Mouse (Mus musculus): ENCODE data around the gene Tmem210.

Gene Tmem210

DNA sequence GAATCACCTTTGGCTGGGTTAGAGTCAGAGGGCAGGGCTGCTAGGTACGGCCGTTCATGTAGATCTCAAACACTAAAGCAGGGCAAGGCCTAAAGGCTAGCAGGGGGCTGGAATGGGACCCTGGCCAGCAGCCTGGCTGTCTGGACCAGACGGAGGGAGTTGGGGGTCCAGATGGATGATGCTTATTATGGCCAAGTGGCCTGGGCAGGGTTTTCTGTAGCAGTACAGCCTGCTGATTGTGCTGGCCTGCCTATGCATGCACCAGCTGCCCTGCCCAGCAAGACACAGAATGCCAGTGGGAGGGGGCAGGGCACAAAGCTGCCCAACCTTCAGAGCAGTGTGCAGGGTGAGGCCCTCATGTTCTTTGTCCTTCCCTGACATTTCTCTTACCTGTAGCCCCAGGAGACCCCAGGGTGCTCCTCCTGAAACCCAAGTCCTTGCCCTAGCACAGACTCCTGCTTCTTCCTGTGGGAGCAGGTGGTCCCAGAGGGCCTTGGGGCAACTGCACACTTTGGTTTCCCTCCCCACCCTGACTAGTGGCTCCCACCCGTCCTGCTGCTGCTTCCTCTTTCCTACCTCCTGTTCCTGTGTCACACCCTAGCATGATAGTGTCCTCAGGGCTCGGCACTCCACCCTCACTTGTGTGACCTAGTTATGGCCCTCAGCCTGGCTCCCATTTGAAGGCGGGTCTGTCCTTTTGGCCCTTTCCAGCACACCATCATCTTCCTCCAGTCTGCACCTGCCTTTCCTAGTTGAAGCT is 21.9 kb upstream of the Tmem210 start:
- peak; percentile 66 to 68 for DNase-seq

DNA sequence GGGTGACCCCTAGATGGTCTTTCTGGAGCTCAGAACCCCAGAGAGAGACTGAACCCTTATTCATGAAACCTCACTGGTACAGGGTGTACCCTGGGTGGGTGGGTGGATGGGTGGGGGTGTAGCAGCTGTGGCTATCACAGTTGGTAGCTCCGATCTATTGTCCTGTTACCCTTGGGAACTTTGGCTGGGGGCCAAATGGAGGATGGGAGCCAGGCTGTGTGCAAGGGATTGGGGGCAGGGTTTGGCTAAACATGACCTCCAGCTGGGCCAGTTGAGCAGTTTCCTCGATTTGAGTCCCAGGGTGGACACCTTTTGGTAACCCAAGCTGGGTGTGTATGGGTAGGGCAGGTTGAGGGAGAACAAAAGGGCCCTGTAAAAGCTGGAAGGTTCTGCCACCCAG is 21.2 kb upstream of the Tmem210 start:
- peak; percentile 83 to 85 for DNase-seq

DNA sequence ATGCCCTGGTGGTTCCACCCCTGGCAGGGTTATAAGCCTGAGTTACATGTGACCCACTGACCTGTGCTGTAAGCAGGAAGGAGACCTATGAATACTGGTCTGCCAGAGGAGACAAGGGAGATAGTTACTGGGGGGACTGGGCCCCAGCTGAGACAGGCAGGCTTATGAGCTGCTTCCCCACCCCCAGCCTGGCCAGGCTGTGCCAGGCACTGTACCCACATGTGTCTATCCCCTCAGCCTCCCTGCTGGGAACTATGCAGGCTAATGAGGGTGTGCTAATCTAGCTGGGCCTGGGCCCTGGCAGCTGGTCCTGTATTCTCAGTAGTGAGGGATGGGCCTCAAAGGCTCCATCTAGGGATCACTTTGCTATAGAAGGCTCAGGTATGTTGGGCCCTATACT is 20.7 kb upstream of the Tmem210 start:
- DNase-seq: no peak

DNA sequence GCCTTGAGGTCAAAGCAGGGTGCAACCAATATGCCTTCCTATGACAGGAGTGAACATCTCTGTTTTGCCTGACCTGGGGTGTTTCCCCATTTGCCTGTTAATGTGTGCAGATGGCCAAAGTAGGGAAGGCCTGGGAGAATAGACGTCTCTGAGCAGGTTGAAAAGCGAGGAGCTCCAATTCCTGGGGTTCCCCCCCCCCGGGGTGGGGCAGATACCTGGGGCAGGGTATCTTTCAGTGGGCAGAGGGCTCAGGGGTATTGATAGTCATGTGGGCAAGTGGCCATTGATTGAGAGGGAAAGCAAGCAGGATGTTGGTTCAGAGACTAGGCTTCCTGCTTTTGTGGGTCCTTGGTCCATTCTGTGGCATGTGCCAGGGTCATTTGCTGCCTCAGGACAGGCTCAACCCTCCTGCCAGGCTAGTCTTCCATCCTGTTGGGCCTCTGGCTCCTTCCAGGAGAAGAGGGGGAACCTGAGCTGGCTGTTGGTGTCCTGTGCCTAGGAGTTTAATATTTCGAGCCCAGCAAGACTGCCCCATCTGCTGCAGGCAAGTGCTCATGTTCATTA is 20.1 kb upstream of the Tmem210 start:
- no peak for DNase-seq

DNA sequence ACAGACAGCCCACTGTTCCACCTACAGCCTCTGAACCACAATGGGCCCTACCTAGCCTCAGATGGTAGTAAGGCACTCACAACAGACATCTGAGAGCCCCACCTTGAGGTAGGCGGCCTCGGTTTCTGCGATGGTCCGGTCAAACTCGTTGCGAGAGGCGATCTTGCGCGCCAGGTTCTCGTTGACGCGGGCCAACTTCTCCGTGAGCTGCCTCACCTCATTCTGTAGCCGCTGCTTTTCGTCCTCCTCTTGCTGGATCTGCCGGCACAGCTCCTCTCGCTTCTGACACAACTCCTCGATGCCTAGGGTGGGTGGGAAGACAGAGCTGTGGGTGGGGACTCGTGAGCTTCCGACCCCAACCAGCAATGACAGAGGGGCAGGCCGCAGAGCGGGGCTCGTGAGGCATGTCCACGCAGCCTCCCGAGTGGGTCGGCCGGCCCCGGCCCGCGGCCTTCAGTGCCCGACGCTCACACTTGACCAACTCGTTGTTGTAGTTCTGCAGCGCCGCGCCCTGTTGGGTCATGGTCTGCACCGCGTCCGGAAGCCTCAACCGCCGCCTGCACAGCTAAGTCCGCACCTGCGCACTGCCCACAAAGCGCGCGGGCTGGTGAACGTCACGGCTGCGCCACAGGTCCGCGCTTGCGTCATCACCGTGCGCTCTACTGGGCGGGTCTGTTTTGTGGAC is 16.0 kb upstream of the Tmem210 start, which contains the start of the genes Ssna1 and Anapc2:
Gene Ssna1, minus strand, starts transcription at position 612 of the 685 bp plus-strand sequence.
Gene Anapc2, plus strand, starts transcription at position 652 of the 685 bp plus-strand sequence.
- peak; percentile 97 to 99 for DNase-seq

DNA sequence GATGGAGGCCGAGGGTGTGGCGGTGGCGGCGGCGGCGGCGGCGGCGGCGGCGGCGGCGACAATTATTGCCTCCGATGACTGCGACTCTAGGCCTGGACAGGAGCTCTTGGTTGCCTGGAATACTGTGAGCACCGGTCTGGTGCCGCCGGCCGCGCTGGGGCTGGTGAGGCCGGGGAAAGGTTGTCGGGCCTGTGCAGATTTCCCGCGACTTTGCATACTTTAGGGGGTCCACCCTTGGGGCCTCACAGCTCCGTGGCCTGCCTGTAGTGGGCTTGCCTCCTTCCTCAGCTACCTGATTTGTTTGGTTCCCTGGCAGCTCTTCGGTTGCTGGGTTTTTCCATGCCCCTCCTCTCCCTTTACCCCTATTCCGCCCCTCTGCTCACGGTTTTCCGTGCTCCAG is 15.4 kb upstream of the Tmem210 start:
- no peak for DNase-seq

DNA sequence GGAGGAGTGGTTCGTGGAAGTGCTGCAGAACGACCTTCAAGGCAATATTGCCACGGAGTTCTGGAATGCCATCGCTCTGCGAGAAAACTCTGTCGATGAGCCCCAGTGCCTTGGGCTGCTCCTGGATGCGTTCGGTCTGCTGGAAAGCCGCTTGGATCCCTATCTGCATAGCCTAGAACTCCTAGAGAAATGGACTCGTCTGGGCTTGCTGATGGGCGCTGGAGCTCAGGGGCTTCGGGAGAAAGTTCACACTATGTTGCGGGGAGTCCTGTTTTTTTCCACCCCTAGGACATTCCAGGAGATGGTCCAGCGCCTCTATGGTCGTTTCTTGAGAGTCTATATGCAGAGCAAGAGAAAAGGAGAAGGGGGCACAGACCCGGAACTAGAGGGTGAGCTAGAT is 14.9 kb upstream of the Tmem210 start:
- no peak for DNase-seq

DNA sequence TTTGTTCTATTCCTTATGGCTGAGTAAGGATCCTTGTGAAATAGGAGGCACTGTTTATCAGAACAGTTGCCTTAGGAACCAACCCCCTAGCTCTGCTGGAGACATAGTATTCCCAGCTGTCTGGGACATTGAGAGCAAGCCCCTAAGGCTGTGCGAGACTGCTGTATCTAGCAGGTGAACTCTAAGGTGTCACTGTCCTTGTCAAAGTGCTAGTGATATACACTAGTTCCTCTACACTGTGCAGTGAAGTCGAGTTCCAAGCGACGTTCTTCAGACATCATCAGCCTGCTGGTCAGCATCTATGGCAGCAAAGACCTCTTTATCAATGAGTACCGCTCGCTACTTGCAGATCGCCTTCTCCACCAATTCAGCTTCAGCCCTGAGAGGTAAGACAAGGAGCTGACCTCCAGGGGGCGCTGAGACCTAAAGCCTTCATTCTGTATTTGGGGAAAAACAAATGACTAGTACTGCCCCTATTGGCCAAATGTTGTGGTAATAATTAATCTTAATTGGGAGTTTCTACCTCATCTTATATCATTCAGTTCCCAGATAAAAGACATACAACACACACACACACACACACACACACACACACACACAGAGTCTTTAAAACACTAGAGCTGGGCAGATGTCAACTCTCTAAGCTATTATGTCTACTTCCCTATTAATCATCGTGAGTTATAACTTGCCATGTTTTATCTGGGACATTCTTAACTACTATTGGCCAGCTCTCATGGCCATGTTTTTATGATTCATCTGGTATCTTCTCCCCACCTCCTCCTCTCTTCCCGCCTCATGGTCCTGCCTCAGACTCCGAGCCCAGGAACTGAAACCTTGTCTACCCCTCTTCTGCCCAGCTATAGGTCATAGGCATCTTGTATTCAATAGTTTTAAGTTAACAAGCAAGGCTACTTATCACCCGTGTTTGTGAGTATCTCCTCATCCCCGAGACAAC is 8.7 kb upstream of the Tmem210 start:
- DNase-seq: peak; percentile 86 to 94

DNA sequence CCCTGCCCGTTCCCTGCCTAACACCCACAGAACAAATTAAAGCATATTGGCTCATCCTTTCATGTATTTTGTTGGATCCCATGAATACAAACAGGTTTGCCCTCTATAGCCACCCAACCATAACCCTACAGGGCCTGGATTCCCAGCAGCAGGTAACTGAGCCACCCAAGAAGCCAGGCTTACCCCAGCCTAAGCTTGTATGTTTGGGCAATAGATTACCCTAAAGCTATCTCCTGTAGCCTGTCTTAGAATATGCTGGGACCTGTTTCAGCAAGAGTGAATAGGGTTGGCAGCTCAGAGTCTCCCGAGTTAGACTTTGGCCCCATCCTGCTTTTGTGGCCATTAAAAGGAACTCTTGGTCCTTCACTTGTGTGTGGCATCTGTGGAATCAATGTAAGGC is 2.4 kb upstream of the Tmem210 start:
- no peak for DNase-seq

DNA sequence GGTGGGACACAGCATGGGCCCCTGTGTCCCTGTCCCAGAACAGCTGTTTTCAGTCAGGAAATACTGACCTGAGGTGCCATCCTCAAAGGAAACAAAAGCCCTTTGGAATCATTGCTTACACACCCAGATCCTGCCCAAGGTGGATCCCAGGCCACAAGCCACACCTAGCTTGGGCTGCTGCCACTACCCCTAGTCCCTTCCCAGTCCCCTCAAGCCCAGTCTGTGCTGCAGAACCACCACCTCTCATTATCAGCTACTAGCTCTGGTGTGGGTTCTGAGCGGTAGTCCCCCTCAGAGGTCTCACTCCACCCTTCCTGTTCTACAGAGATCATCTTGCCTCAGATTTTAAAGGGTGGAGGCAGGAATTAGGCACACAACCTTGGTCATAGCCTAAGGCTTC is 1.6 kb upstream of the Tmem210 start:
- DNase-seq: no peak

DNA sequence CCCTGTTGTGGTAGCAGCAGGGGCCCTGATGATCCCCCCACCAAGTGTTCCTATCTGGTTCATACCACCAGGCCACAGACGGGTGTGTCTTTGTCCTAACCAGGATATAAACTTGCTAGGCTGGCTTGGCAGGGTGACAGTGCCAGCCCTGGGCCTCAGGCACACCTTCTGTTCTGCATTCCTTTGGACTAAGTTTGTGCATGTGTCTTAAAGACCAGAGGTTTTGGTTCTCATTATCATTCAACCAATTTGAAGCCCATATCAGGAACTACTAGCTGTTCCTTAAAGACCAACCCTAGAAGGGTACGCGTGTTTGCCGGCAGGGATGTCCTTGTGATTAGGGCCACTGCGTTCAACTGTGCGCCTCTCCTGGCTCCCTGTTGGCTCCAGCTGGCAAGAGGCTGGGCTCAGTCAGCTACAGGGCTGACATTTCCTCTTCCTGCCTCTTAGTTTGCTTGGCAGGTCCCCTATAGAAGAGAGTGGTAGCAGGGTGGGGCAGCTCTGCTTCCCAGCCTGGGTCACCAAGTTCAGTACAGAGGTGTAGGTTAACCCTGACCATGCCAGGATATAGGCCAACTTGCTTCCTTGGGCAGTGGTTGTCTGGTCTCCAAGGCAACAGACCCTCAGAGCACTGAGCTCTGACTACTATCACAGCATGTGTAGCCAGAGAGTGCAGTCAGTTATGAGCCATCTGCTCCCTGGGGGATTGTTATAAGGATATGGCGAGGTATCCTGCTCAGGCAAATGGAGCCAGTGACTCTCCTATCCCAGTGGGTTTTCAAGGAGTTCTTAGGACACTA is 908 bp upstream of the Tmem210 start:
- peak; percentile 45 to 61 for DNase-seq

DNA sequence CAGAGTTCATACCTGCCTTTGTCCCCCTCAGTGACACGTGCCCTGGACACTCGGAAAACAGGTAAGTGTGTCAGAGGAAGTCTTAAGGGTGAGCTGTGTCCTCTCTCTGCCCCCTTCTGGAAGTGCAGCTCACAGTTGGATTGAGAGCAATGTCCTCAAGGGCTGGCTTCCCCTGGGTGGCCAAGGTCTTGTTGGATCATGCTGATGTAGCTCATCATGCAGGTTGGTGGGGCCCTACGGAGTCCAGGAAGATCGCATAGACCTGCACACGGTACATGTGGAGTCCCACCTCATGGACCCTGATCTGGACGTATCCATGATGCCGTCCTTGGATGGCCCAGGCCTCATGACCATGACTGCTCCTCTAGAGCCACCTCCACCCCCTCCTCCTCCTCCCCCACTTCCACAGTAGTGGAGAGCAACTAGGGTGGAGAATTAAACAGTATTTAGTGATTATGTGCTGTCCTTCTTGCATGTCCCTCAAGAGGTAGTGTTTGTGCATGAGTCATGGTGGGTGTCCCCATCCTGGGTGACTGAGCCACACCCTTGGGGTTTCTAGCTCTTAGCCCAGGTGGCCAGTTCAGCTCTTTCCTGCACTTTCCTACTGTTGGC is 895 bp downstream of the Tmem210 start:
- DNase-seq: no peak

DNA sequence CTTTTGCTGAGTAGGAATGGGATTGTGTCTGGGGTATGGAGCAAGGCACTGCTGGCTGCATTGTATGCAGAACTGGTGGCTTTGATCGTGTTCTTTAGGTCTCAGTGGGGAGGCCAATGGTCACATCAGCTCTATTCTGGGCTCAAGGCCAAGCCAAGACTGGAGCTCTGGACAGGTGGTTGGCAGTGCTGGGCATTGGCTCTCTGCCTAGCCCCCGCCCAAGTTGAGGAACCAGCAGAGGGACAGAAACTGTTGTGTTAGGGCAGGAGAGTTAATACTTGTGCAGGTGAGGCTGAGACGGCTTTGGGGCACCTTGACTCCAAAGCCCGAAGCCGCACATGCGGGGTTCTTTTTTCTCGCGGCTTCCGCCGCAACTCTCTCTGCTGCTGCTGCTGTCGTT is 1.7 kb downstream of the Tmem210 start, which contains the start of gene Lrrc26:
Gene Lrrc26, plus strand, starts transcription at position 265 of the 400 bp plus-strand sequence.
- peak; percentile 83 to 84 for DNase-seq

DNA sequence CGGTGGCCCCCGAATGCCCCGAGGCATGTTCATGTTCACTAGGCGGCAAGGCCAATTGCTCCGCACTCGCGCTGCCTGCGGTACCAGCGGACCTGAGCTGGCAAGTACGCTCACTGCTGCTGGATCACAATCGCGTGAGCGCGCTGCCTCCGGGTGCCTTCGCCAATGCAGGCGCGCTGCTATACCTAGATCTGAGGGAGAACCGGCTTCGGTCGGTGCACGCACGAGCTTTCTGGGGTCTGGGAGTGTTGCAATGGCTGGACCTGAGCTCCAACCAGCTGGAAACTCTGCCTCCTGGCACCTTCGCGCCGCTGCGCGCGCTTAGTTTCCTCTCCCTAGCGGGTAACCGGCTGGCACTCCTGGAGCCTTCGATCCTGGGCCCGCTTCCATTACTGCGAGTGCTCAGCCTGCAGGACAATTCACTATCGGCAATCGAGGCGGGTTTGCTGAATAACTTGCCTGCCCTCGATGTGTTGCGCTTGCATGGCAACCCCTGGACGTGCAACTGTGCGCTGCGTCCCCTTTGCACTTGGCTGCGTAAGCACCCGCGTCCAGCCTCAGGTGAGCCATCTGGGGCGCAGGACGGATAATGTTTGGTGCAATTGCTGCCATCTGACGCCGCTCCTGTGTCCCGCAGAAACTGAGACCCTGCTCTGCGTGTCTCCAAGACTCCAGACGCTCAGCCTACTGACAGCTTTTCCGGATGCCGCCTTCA is 2.3 kb downstream of the Tmem210 start:
- DNase-seq: peak; percentile 29 to 50

DNA sequence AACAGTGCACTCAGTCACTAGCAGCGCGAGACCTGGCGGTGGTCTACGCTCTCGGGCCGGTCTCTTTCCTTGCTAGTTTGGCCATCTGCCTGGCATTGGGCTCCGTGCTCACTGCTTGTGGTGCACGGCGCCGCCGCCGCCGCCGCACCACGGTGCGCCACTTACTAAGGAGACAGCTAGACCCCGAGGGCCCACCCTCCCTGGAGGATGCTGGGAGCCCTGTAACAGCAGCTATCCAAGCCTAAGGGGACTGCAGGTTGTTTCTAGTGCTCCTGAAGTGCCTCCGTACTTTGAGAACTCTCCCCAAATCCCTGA is 2.8 kb downstream of the Tmem210 start:
- peak in 1 of 2 experiments; percentile 47 for DNase-seq

DNA sequence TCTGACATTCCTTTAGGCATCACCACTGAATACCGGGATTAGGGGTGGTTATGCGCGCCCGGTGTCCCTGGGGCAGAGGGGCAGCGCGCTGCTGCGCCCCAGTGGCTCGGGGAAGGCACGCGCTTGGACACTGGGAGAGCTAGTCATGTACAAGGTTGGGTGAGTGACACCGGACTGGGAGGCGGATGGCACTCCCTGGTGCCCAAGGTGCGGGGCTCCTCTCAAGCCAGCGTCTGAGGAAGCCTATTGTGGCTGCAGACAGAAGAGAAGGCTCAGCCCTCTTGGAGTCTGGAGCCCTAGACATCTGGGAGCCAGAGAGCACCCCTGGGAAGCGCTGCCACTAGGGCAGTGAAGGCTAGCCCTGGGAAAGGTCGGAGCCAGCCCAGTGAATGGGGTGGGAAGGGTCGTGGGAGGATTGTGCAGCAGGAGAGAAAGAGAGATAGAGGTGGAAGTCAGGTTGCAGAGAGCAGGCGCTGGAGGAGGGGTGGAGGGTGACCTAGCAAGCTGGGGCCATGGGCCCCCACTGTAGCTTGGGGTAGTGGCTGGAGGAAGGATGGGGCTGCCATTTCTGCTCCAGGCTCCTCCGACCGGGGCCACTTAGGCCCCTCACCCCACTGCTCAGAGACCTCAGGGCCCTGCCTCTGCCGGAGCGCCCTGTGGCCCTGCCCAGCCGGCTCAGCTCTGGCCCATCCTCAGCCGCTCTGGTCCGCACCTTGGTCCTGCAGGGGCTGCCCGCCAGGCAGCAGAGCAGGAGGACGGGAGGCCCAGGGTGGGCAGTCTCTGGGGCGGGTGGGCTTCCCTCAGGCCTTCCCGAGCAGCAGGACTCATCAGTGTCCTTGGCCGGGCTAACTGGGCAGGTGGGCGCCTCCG is 3.5 kb downstream of the Tmem210 start:
- DNase-seq: peak in 1 of 2 experiments; percentile 51

DNA sequence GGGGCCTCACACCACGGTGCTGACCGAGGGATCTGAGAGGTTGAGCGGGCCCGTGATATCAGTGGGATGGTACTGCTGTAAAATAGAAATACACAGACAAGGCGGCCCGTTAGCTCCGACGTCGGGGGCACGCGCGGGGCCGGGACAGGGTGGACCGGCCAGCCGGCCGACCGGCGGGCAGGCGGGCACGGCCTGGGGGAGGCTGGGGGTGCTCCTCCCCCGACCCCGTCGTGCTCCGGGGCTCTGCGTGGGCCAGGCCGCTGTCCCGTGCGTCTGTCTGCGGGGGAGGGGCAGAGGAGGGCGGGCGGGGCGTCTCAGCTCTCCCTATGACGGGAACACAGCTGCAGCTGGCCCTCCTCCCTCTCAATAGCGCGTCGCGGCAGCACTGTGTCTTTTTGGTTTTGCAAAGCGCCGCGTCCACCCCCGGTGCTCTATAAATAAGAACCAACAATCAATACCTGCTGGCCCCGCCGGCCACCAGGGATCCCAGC is 4.2 kb downstream of the Tmem210 start:
- peak in 1 of 2 experiments; percentile 44 for DNase-seq

DNA sequence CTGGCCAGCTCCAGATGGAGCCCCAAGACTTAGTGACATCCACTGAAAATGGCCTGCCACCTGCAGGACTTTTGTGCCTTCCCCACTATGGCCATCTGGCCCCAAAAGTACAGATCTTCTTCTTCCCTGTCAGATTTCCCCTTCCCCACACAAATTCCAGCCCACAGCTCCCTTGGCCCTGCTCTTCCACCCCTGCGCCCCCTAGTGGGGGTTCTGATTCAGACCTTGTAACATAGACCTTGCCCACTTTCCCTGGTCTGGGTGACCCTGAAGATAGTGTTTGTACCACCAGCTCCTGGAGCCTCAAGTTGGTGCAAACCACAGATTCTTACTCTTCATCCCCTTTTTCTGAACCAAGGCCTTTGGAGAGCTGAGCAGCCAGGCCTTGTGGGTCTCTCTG is 4.9 kb downstream of the Tmem210 start:
- DNase-seq: peak; percentile 70 to 94

DNA sequence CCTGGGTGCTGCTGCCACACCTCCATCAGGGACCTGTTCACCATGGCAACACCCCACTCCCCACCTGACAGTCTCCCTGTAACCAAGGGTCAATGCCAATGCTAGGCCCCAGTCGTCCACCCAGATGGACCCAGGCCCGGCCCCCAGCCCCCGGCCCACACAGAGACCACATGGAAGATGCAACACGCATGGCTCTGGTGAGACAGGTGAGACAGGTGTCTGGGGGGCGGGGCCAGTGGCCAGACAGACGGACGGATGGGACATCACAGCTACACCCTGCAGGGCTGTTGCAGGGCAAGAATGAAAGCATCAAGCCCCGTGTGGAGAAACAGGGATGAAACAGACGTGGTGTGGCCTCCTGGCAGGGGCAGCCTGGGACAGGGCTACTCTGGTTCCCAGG is 5.8 kb downstream of the Tmem210 start:
- no peak for DNase-seq

DNA sequence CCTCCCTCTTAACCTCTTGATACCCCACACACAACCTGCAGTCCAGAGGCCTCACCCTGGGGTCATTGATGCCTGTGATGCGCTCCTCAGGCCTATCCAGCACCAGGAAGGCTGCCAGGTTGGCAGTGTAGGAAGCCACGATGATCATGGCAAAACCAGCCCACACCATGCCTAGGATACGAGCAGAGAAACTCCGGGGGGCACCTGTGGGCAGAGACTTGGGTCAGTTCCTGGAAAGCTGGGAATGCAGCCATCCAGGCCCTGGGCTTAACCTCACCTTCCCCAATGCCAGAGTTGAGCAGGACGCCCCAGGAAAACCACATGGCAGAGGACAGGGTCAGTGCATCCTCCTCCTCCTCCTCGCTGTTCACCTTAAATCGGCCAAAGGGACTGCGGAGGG is 9.1 kb downstream of the Tmem210 start:
- no peak for DNase-seq

Data from kidney, postnatal 36 days (tissue).